Mouse (Mus musculus) testis, adult 2 months (tissue): Measurements from ENCODE around the gene Adgrb3.

ENCODE experiments used
- CTCF ChIP-seq: fragments of 200-500 bp; IDR thresholded peaks from 2 replicates; pipeline ENCODE4 v1.5.1; 2012; ENCODE audit warnings: low read depth, mild to moderate bottlenecking, inconsistent platforms, low read length, moderate library complexity; ENCODE audit not compliant: control insufficient read depth, insufficient read depth, insufficient replicate concordance
- POLR2A ChIP-seq: fragments of 200-500 bp; IDR thresholded peaks from 2 replicates; pipeline ENCODE4 v1.6.1; 2012; ENCODE audit warnings: low read depth, mild to moderate bottlenecking, inconsistent platforms, low read length, moderate library complexity; ENCODE audit not compliant: control insufficient read depth

GRCm38 (mm10) chr1:25711474-25711873 lies 118.0 kb downstream of the Adgrb3 start:
- no peak for TF ChIP-seq POLR2A
- no peak for TF ChIP-seq CTCF
